Mouse (Mus musculus): ENCODE results near the gene Ezh1.
A peak's percentile ranks its signal among the peaks of the same experiment; 100 is the strongest.
"Not testable (repeated sequence)": the region's sequence is repeated elsewhere in the genome, so short reads cannot be mapped to it uniquely, and the experiment has no call there.

Gene Ezh1

GRCm38 (mm10) chr11:101164677-101165580, 61.3 kb downstream of the Ezh1 start:
- DNase-seq = no peak

- no peak for DNase-seq
These were observed 62.0 kb downstream of the Ezh1 start for GRCm38 (mm10) chr11:101164351-101164665.

GRCm38 (mm10) chr11:101163476-101164350, 62.5 kb downstream of the Ezh1 start:
- no peak for DNase-seq

GRCm38 (mm10) chr11:101162772-101163171, 63.5 kb downstream of the Ezh1 start:
- DNase-seq = no peak

GRCm38 (mm10) chr11:101162301-101162700, 64.0 kb downstream of the Ezh1 start:
- no peak for DNase-seq

GRCm38 (mm10) chr11:101161551-101161950, 64.7 kb downstream of the Ezh1 start:
- no peak for DNase-seq

- DNase-seq = not testable (repeated sequence)
These were observed 65.2 kb downstream of the Ezh1 start for GRCm38 (mm10) chr11:101160981-101161505.

GRCm38 (mm10) chr11:101160151-101160550, 66.1 kb downstream of the Ezh1 start:
- DNase-seq = not testable (repeated sequence)

- peak; percentile 68 to 72 for DNase-seq
These were observed 70.4 kb downstream of the Ezh1 start, which contains the start of gene Tubg2 for GRCm38 (mm10) chr11:101155728-101156371. Gene Tubg2, plus strand, starts transcription at chr11:101155907.

GRCm38 (mm10) chr11:101155151-101155550, 71.1 kb downstream of the Ezh1 start:
- DNase-seq = no peak

GRCm38 (mm10) chr11:101154648-101155047, 71.6 kb downstream of the Ezh1 start:
- no peak for DNase-seq

- DNase-seq = no peak
These were observed 73.4 kb downstream of the Ezh1 start for GRCm38 (mm10) chr11:101152825-101153224.

GRCm38 (mm10) chr11:101151063-101151462, 75.2 kb downstream of the Ezh1 start:
- DNase-seq = no peak

GRCm38 (mm10) chr11:101149178-101150105, 76.8 kb downstream of the Ezh1 start:
- DNase-seq = no peak

- no peak for DNase-seq
These were observed 77.5 kb downstream of the Ezh1 start for GRCm38 (mm10) chr11:101148751-101149150.

GRCm38 (mm10) chr11:101146377-101146776, 79.9 kb downstream of the Ezh1 start:
- DNase-seq = no peak

GRCm38 (mm10) chr11:101143338-101144225, 82.7 kb downstream of the Ezh1 start:
- DNase-seq = peak; percentile 62 to 72

GRCm38 (mm10) chr11:101142215-101142967, 83.9 kb downstream of the Ezh1 start:
- no peak for DNase-seq

Data from B cell, adult 2 months (primary cell).